Mouse (Mus musculus) midbrain, embryonic 13.5 days (tissue): ENCODE results near the gene Stard9. TPM values are rescaled to one million over a fixed set of nuclear protein-coding genes. Genes with fewer than 3 reads are reported as not detected.

ENCODE experiments used
- ATAC-seq: fragments of 200-750 bp; cut with Nextera tagmentation; 2 replicates; pipeline ENCODE4 v1.8.0; 2017; ENCODE audit warnings: mild to moderate bottlenecking, moderate TSS enrichment, moderate library complexity
- H3K27ac ChIP-seq: fragments of 300-500 bp; sonication (generic); 2 replicates; pipeline ENCODE4 v1.5.1; 2015; ENCODE audit warnings: inconsistent platforms, mild to moderate bottlenecking, moderate library complexity
- H3K27me3 ChIP-seq: fragments of 300-500 bp; sonication (generic); 2 replicates; pipeline ENCODE4 v1.6.1; 2015; ENCODE audit warnings: mild to moderate bottlenecking, inconsistent platforms
- H3K36me3 ChIP-seq: fragments of 300-500 bp; sonication (generic); 2 replicates; pipeline ENCODE4 v1.6.1; 2015; ENCODE audit warnings: mild to moderate bottlenecking, inconsistent platforms
- H3K4me1 ChIP-seq: fragments of 300-500 bp; sonication (generic); replicated peaks from 2 replicates; pipeline ENCODE4 v1.6.1; 2015; ENCODE audit warnings: inconsistent platforms
- H3K4me2 ChIP-seq: fragments of 300-500 bp; sonication (generic); replicated peaks from 2 replicates; pipeline ENCODE4 v1.6.1; 2015; ENCODE audit warnings: moderate library complexity, mild to moderate bottlenecking, inconsistent platforms
- H3K4me3 ChIP-seq: fragments of 300-500 bp; sonication (generic); replicated peaks from 2 replicates; pipeline ENCODE4 v1.5.1; 2015; ENCODE audit warnings: mild to moderate bottlenecking, inconsistent platforms
- H3K9ac ChIP-seq: fragments of 300-500 bp; sonication (generic); replicated peaks from 2 replicates; pipeline ENCODE4 v1.6.1; 2015; ENCODE audit warnings: mild to moderate bottlenecking, inconsistent platforms
- H3K9me3 ChIP-seq: fragments of 300-500 bp; sonication (generic); 2 replicates; pipeline ENCODE4 v1.6.1; 2016; ENCODE audit warnings: mild to moderate bottlenecking, inconsistent platforms
- WGBS: fragments of 180-500 bp; shearing (Covaris S2); methylation state at CpG from one replicate; pipeline ENCODE4 v1.1.7; 2015; 5-methylcytosine and 5-hydroxymethylcytosine counted together
- polyA plus RNA-seq: library from polyadenylated mRNA; unstranded; fragments of >200 nt; fragmentation: Nextera tagmentation; extraction: Ambion mirVana; gene quantifications from 2 replicates; pipeline ENCODE4 v1.2.1, GENCODE M21; 2015

The Stard9 gene
- 3.4 and 4.2 TPM in 2 replicates for polyA plus RNA-seq

DNA sequence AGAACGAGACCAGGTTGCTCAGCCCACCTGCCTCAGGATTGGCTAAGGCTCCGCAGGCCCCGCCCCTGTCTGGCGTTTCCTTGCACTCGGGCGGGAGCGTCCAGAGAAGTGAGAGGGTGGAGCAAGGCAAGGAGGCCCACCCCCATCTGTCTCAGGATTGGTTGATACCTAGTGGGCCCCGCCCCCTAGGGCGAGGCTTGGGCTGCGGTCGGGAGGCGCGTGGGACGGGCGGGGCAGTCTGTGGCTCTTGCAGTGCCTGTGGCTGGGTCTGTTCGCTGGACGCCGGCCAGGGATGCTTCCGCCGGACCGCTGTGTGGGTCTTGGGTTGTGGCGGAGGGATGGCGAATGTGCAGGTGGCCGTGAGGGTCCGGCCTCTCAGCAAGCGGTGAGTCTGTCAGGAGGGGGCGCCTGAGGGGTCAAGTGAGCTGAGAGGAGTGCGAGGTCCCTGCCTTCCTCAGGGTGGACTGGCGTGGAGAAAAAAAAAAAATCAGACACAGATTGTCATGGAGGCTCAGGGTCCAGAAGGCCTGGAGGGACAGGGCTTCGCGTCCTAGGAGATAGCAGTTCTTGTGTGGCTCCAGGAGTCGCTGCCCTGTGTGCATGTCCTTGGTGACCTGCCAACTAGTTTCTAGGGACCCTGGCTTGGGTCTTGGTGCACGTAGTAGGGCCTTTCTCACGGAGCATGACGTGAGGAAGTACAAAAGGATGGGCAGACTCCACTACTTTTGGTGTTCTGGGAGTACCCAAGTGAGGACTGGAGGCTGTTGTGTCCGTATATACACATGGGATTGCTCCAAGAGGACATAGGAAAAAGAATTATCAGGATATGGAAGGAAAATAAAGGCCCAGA lies at the start of gene Stard9:
Gene Stard9 (plus strand): TSS at position 236 of the 850 bp plus-strand sequence.
- Histone ChIP-seq H3K4me3 (peak within 1 kb of the TSS; percentile 60), H3K27me3 (no peaks in the 10 kb centered on the region), H3K4me1 (peaks cover 15% of the 10 kb centered on the region), H3K27ac (peak within 1 kb of the TSS; percentile 75), H3K4me2 (peak within 1 kb of the TSS; percentile 66), H3K9me3 (no peaks in the 10 kb centered on the region), H3K9ac (peak within 1 kb of the TSS; percentile 73), H3K36me3 (peaks cover 2% of the 10 kb centered on the region; the same call in 1 of the 2 replicates)
- 2% methylated on average over 35 of the region's 36 CpGs for WGBS
- ATAC-seq: peak; percentile 100

DNA sequence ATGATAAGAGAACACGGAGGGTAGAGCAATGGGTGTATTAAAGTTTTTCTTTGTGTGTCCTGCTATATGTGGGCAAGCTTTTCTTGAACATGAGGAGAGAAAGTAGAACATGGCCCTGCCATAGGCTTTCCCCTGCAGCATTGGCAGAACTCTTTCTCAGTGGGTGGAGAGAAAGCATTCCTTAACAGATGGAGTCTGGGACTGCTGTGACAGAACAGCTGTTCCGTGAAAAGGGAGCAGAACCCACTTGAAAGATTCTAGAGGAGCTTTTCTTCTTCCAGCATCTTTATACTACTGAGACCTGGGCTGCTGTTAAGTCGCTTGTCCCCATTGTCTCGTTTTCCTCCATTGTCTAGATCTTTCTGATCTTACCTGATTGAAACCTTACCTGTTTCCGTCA lies 39.2 kb upstream of the Stard9 start:
- H3K9me3 ChIP-seq: no peaks in the 10 kb centered on the region
- no peak overlapping the region for H3K4me3 ChIP-seq
- H3K36me3 ChIP-seq: peaks cover 46% of the 10 kb centered on the region
- ATAC-seq: no peak
- H3K4me1 ChIP-seq: no peaks in the 10 kb centered on the region
- 83% methylated on average over 5 of the region's 5 CpGs for WGBS
- no peak overlapping the region for H3K4me2 ChIP-seq
- no peaks in the 10 kb centered on the region for H3K27me3 ChIP-seq
- no peak overlapping the region for H3K27ac ChIP-seq
- no peak overlapping the region for H3K9ac ChIP-seq

DNA sequence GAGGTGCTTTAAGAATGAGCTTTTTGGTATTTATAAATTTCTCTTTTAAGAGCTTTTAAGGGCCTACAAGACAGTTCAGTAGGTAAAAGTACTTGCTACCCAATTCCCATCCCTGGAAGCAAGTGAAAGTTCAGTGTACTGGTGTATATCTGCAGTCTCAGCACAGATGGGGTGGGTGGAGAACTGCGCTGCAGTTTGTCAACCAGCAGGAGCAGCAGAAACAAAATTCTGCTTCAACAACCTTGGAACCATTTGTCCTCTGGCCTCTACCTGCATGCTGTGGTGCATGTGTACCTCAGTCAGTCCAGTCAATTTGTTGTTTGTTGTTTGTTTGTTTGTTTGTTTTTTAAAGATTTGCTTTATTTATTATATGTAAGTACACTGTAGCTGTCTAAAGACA lies 36.7 kb upstream of the Stard9 start:
- Histone ChIP-seq H3K4me2 (no peak overlapping the region), H3K4me1 (no peaks in the 10 kb centered on the region), H3K36me3 (peaks cover 52% of the 10 kb centered on the region), H3K27me3 (no peaks in the 10 kb centered on the region), H3K4me3 (no peak overlapping the region), H3K27ac (no peak overlapping the region), H3K9ac (no peak overlapping the region), H3K9me3 (no peaks in the 10 kb centered on the region)
- 93% methylated on average over 1 of the region's 1 CpGs for WGBS
- no peak for ATAC-seq

DNA sequence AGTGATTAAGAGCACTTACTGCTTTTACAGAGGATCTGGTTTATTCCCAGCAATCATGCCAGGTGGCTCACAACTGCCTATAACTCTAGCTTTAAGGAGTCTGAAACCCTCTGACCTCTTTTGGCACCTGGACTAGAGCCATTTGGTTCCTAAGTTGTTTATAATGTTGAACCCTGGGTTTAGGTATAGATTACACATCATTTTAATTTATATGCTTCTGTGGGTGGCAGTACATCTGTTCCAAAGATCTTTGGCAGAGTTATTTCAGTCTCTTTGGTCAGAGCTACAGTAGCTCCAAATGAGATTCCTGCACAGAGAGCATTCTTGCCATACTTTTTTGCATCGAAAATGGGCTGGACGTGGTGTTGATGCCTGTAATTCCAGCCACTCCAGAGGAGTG lies 31.2 kb upstream of the Stard9 start:
- no peak overlapping the region for H3K4me2 ChIP-seq
- no peaks in the 10 kb centered on the region for H3K4me1 ChIP-seq
- no peaks in the 10 kb centered on the region for H3K27me3 ChIP-seq
- H3K27ac ChIP-seq: no peak overlapping the region
- peaks cover 65% of the 10 kb centered on the region for H3K36me3 ChIP-seq
- ATAC-seq: no peak
- no peak overlapping the region for H3K9ac ChIP-seq
- H3K9me3 ChIP-seq: no peaks in the 10 kb centered on the region
- 93% methylated on average over 2 of the region's 2 CpGs for WGBS
- H3K4me3 ChIP-seq: no peak overlapping the region

DNA sequence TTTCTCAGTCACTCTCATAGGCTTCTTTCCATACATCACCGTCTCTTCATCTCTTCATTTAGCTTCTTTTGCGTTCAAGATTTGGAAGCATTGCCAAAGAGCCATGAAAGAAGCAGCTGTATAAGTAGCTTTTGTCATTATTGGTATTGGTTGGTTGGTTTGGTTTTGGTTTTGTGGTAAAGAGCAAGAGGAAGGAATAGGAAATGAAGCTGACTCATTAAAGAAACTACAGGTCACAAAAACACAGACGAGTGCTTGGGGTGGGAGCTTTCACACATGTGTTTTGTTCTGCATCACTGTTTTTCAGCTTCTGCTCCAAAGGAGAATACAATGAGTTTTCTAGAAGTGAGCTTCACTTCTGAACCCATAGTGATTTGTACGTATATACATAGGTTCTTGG lies 29.4 kb upstream of the Stard9 start:
- Histone ChIP-seq H3K9me3 (no peaks in the 10 kb centered on the region), H3K36me3 (peaks cover 68% of the 10 kb centered on the region), H3K4me3 (no peak overlapping the region), H3K4me2 (no peak overlapping the region), H3K27ac (no peak overlapping the region), H3K9ac (no peak overlapping the region), H3K4me1 (no peaks in the 10 kb centered on the region), H3K27me3 (no peaks in the 10 kb centered on the region)
- no peak for ATAC-seq
- 95% methylated on average over 4 of the region's 4 CpGs for WGBS

DNA sequence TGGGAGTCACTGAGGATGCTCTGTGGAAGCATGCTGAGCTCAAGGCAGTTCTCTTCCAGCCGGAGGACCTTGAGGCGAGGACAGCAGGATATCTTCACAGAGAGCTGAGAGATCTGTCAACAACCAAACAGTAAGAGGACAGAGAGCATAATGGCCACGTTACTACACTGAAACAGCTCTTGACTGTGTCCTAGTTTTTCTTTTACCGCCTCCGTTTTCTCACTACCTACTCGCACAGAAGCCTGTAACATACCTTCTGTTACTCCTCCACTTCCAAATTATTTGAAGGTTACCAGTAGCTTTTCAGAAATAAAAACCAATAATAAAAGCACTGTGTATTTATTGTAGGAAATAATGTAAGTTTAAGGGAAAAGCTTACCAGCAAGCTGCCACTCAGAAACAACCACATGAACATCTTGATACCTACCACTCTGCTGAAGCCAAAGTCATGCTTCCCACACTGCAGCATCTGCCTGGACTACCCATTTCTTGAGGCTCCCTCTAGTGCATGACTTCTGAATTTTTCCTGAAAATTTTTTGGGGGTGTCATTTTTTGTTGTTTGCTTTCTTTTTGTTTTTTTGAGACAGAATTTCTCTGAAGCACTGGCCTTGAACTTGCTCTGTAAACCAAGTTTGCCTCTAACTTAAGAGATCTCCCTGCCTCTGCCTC lies 22.8 kb upstream of the Stard9 start:
- ATAC-seq: no peak
- H3K9me3 ChIP-seq: no peaks in the 10 kb centered on the region
- no peak overlapping the region for H3K9ac ChIP-seq
- no peak overlapping the region for H3K27ac ChIP-seq
- H3K4me1 ChIP-seq: peaks cover 25% of the 10 kb centered on the region
- no peaks in the 10 kb centered on the region for H3K27me3 ChIP-seq
- WGBS: 87% methylated on average over 6 of the region's 6 CpGs
- no peak overlapping the region for H3K4me2 ChIP-seq
- no peak overlapping the region for H3K4me3 ChIP-seq
- H3K36me3 ChIP-seq: peaks cover 32% of the 10 kb centered on the region

DNA sequence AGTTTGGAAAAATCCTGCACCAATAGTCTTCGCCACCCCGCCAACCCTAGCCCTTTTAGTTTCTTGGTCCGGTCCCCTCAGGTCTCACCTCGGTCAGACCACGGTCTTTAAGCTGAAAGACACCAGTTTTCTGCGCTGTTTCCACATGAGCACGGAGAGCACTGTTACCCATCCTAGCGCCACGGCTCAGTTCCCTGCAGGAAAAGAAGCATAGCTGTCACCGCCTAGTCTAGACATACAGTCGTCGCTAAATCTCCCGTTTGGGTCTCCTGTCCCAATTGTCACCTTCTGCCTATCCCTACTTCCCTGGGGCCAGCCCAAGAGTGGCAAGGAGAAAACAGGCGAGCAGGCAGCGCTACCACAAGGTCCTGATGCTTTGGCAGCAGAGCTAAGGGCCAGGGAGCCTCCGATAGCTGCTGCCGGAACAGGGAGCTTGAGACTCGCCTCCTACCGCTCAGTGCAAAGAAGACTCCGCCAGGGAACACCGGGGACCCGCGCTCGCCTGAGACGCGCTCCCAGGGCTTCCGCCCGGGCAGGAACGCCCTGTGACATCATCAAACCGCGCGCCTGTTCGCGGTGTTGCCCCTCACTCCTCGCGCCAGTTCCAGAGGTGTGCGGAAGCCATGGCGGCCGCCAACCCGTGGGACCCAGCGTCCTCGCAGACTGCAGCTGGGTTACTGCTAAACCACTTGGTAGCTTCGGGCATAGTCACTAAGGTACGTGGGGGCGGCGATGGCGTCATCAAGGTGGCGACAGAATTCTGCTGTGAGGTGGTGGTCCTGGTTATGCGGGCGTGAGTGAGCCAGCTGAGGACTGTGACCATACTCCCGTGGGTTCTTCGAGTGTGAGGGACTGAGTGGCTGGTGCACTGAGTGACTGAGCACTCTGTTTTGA lies 19.8 kb upstream of the Stard9 start, which contains the start of the genes Haus2 and Lrrc57:
Gene Haus2 (plus strand): TSS at position 554 of the 894 bp plus-strand sequence.
Gene Lrrc57 (minus strand): TSS at position 691 of the 894 bp plus-strand sequence.
- Histone ChIP-seq H3K4me3 (peak within 1 kb of the TSS; percentile 88), H3K27me3 (no peaks in the 10 kb centered on the region), H3K9me3 (no peaks in the 10 kb centered on the region), H3K9ac (peak within 1 kb of the TSS; percentile 87), H3K4me2 (peak within 1 kb of the TSS; percentile 90), H3K27ac (peak within 1 kb of the TSS; percentile 93), H3K4me1 (peaks cover 26% of the 10 kb centered on the region), H3K36me3 (peaks cover 28% of the 10 kb centered on the region; the same call in 1 of the 2 replicates)
- peak; percentile 98 for ATAC-seq
- under 1% methylated on average over 52 of the region's 52 CpGs for WGBS

DNA sequence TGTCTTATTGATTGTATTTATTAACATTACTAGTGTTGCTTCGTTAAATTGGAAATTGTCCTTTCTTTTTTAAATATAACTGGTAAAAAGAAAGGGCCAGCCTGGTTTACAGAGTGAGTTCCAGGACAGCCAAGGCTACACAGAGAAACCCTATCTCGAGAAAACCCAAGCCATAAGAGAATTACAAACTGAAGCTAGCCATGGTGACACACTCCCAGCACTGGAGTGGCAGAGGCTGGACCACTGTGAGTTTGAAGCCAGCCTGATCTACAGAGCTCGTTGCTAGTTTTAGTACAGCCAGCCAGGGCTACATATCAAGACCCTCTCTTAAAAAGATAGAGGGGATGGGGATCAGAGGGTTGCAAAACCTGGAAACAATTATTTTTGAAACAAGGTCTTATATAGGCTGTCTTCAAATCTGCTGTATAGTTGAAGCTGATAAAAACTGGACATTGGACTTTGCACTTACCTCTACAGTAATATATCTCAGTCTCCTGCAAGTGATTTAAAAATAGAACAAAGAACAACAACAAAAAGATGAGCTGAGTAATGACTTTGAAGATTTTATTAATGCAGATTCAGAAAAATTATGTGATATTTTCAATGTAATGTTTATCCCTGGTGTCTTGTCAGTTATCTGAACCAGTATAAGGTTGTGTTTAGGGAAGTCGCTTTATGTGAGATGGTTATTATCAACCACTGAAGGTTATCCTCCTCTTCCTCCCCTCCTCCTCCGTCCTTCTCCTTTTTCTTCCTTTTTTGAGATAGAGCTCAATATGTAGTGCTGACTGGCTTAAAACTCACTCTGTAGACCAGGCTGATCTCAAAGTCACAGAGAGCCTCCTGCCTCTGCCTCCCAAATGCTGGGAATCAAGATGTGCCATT lies 12.4 kb upstream of the Stard9 start:
- no peaks in the 10 kb centered on the region for H3K9me3 ChIP-seq
- H3K27me3 ChIP-seq: no peaks in the 10 kb centered on the region
- no peak overlapping the region for H3K4me2 ChIP-seq
- H3K4me1 ChIP-seq: no peaks in the 10 kb centered on the region
- H3K9ac ChIP-seq: no peak overlapping the region
- H3K27ac ChIP-seq: no peak overlapping the region
- 93% methylated on average over 5 of the region's 5 CpGs for WGBS
- H3K36me3 ChIP-seq: peaks cover 56% of the 10 kb centered on the region
- H3K4me3 ChIP-seq: no peak overlapping the region
- no peak for ATAC-seq

DNA sequence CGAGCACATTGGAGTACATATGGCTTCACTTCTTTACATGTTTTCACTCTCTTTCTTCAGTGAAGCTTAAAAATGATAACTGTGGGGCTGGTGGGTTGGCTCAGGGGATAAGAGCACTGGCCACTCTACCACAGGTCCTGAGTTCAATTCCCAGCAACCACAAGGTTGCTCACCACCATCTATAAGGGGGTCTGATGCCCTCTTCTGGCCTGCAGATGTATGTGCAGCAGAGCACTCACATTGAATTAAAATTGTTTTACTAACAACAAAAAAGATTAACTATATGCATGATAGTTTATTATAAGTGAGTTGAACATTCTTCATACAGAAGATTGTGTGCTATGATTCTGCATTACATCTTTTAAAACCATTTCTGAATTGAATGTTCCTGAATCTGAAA lies 9.4 kb upstream of the Stard9 start:
- 100% methylated on average over 1 of the region's 1 CpGs for WGBS
- peaks cover 42% of the 10 kb centered on the region for H3K36me3 ChIP-seq

DNA sequence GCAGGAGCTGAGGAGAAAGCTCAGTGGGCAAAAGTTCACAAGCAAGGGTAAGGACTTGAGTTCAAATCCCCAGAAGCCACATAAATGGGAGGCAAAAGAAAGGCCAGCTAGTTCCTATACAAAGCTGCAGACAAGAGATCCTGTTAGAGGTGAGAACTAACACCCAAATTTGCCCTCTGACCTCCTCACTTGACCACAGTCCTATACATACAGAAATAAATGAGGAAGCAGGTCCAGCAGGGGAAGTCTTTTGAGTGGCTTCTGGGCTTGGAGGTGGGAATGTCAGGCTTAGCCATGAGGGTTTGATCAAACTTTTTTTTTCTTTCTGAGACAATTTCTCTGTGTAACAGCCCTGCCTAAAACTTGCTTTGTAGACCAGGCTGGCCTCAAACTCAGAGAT lies 6.0 kb upstream of the Stard9 start:
- H3K4me2 ChIP-seq: no peak overlapping the region
- no peak for ATAC-seq

More for the DNA sequence above, 9.4 kb upstream of the Stard9 start:
- Histone ChIP-seq H3K4me2 (no peak overlapping the region), H3K27me3 (no peaks in the 10 kb centered on the region), H3K4me3 (no peak overlapping the region), H3K27ac (no peak overlapping the region), H3K4me1 (no peaks in the 10 kb centered on the region), H3K9me3 (no peaks in the 10 kb centered on the region), H3K9ac (no peak overlapping the region)
- ATAC-seq: no peak

More for the DNA sequence above, 6.0 kb upstream of the Stard9 start:
- Histone ChIP-seq H3K36me3 (peaks cover 19% of the 10 kb centered on the region), H3K4me3 (no peak overlapping the region), H3K27ac (no peak overlapping the region), H3K9me3 (no peaks in the 10 kb centered on the region), H3K9ac (no peak overlapping the region), H3K27me3 (no peaks in the 10 kb centered on the region), H3K4me1 (no peaks in the 10 kb centered on the region)
